Mouse (Mus musculus): ENCODE measurements at regions not wholly inside any gene's neighbourhood (a gene's known extent, or its start where the extent isn't known, plus 50 kb on each side); places are given as distances from the start of the nearest gene placed in this dataset.

- H3K9ac ChIP-seq (replicated peaks; ENCODE audit: low read depth, low read length), result no peak overlapping the region
- no peaks in the 10 kb centered on the region for H3K36me3 ChIP-seq (ENCODE audit: control insufficient read depth, insufficient read depth, low read length)
- H3K27me3 ChIP-seq (ENCODE audit: control insufficient read depth, insufficient read depth, low read length), result no peaks in the 10 kb centered on the region
- H3K4me2 ChIP-seq (ENCODE audit: low read depth, low read length), result no peak overlapping the region
- ATAC-seq (ENCODE audit: low read depth), result no peak
- no peak overlapping the region for H3K27ac ChIP-seq (ENCODE audit: low read depth, low read length)
- 53% methylated on average over 2 of the region's 2 CpGs for WGBS
- H3K4me3 ChIP-seq (ENCODE audit: low read depth, low read length), result no peak overlapping the region
- no peaks in the 10 kb centered on the region for H3K9me3 ChIP-seq (ENCODE audit: control insufficient read depth, low read length)
- no peaks in the 10 kb centered on the region for H3K4me1 ChIP-seq (ENCODE audit: control insufficient read depth, insufficient read depth, low read length)
Measured at GRCm38 (mm10) chrX:70931944-70932343, 118.1 kb upstream of the Mamld1 start.

GRCm38 (mm10) chrX:70945382-70945781 lies 104.7 kb upstream of the Mamld1 start:
- H3K4me2 ChIP-seq (ENCODE audit: low read depth, low read length), result no peak overlapping the region
- H3K36me3 ChIP-seq (ENCODE audit: control insufficient read depth, insufficient read depth, low read length), result no peaks in the 10 kb centered on the region
- H3K9me3 ChIP-seq (ENCODE audit: control insufficient read depth, low read length), result no peaks in the 10 kb centered on the region
- no peaks in the 10 kb centered on the region for H3K4me1 ChIP-seq (ENCODE audit: control insufficient read depth, insufficient read depth, low read length)
- no peaks in the 10 kb centered on the region for H3K27me3 ChIP-seq (ENCODE audit: control insufficient read depth, insufficient read depth, low read length)
- 42% methylated on average over 2 of the region's 2 CpGs for WGBS
- H3K27ac ChIP-seq (ENCODE audit: low read depth, low read length), result no peak overlapping the region
- no peak overlapping the region for H3K4me3 ChIP-seq (ENCODE audit: low read depth, low read length)
- H3K9ac ChIP-seq (replicated peaks; ENCODE audit: low read depth, low read length), result no peak overlapping the region
- ATAC-seq (ENCODE audit: low read depth), result 0 out of 2 replicates have a peak, but pooled peaks have one; percentile 38

DNA sequence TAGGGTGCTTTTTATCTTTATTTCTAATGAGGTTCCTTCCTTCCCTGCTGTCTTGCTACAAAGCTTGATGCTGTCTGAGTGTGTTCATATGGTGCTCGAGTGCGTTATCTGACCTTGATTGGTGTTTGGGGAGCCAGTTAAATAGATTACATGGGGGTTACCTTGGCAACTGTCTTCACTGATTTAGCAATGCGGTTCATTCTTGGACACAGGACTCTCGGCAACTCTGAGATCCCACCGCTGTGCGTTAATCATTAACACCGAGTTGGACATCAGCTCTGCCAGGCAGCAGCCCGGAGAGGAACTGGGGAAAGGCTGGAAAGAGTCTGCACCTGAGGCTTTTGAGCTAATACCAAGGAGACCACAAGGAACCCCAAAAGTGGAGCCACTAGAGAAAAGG lies 104.0 kb upstream of the Mamld1 start:
- Histone ChIP-seq H3K9ac (replicated peaks; ENCODE audit: low read depth, low read length) (no peak overlapping the region), H3K36me3 (ENCODE audit: control insufficient read depth, insufficient read depth, low read length) (no peaks in the 10 kb centered on the region), H3K27me3 (ENCODE audit: control insufficient read depth, insufficient read depth, low read length) (no peaks in the 10 kb centered on the region), H3K4me1 (ENCODE audit: control insufficient read depth, insufficient read depth, low read length) (no peaks in the 10 kb centered on the region), H3K4me2 (ENCODE audit: low read depth, low read length) (no peak overlapping the region), H3K27ac (ENCODE audit: low read depth, low read length) (no peak overlapping the region; the same call in 1 of the 2 replicates), H3K4me3 (ENCODE audit: low read depth, low read length) (no peak overlapping the region), H3K9me3 (ENCODE audit: control insufficient read depth, low read length) (no peaks in the 10 kb centered on the region)
- whole genome bisulfite sequencing, result 31% methylated on average over 8 of the region's 8 CpGs
- peak; percentile 80 for ATAC-seq (ENCODE audit: low read depth)

- 67% methylated on average over 3 of the region's 3 CpGs for WGBS
- ATAC-seq (ENCODE audit: low read depth), result no peak
- Histone ChIP-seq H3K4me3 (ENCODE audit: low read depth, low read length) (no peak overlapping the region), H3K27ac (ENCODE audit: low read depth, low read length) (no peak overlapping the region), H3K4me1 (ENCODE audit: control insufficient read depth, insufficient read depth, low read length) (no peaks in the 10 kb centered on the region), H3K4me2 (ENCODE audit: low read depth, low read length) (no peak overlapping the region), H3K9me3 (ENCODE audit: control insufficient read depth, low read length) (no peaks in the 10 kb centered on the region), H3K27me3 (ENCODE audit: control insufficient read depth, insufficient read depth, low read length) (no peaks in the 10 kb centered on the region), H3K36me3 (ENCODE audit: control insufficient read depth, insufficient read depth, low read length) (no peaks in the 10 kb centered on the region), H3K9ac (replicated peaks; ENCODE audit: low read depth, low read length) (no peak overlapping the region)
Measured at GRCm38 (mm10) chrX:70949232-70949631, 100.8 kb upstream of the Mamld1 start.

- no peaks in the 10 kb centered on the region for H3K27me3 ChIP-seq (ENCODE audit: control insufficient read depth, insufficient read depth, low read length)
- no peak overlapping the region for H3K27ac ChIP-seq (ENCODE audit: low read depth, low read length)
- no peak overlapping the region for H3K4me2 ChIP-seq (ENCODE audit: low read depth, low read length)
- WGBS, result 88% methylated on average over 3 of the region's 3 CpGs
- no peak overlapping the region for H3K9ac ChIP-seq (replicated peaks; ENCODE audit: low read depth, low read length)
- no peaks in the 10 kb centered on the region for H3K4me1 ChIP-seq (ENCODE audit: control insufficient read depth, insufficient read depth, low read length)
- no peaks in the 10 kb centered on the region for H3K9me3 ChIP-seq (ENCODE audit: control insufficient read depth, low read length)
- no peaks in the 10 kb centered on the region for H3K36me3 ChIP-seq (ENCODE audit: control insufficient read depth, insufficient read depth, low read length)
- no peak overlapping the region for H3K4me3 ChIP-seq (ENCODE audit: low read depth, low read length)
- ATAC-seq (ENCODE audit: low read depth), result no peak
Measured at GRCm38 (mm10) chrX:70953022-70953421, 97.0 kb upstream of the Mamld1 start.

Data from neural tube, embryonic 14.5 days (tissue).